ENCODE assay signal across 24 mouse cellular contexts in genomic region chr9:42260481-42260880, GRCm38 (mm10).
"Had no signal": no experiment of that assay in that cellular context is flagged by ENCODE, and none has a peak within 500 bp of the region (broad histone marks: within the 10 kb centered on the region; RNA-seq: fewer than 3 reads in every experiment).

No protein-coding gene starts in this region.

- H3K9me3 ChIP-seq: heart, embryonic 10.5 days; heart, embryonic 12.5 days; hindbrain, embryonic 10.5 days; hindbrain, embryonic 12.5 days; limb, embryonic 10.5 days; limb, embryonic 12.5 days; liver, embryonic 12.5 days had no signal

- H3K27me3 ChIP-seq: heart, embryonic 12.5 days; hindbrain, embryonic 12.5 days; limb, embryonic 12.5 days; liver, embryonic 12.5 days had no signal

- H3K4me3 ChIP-seq: gastrocnemius, adult 2 months; heart, embryonic 10.5 days; heart, embryonic 12.5 days; hindbrain, embryonic 10.5 days; hindbrain, embryonic 12.5 days; layer of hippocampus, adult 2 months; left cerebral cortex, adult 2 months; limb, embryonic 10.5 days; limb, embryonic 12.5 days; liver, embryonic 12.5 days had no signal

- ATAC-seq: hindbrain, embryonic 16.5 days; inflammation-experienced regulatory T-cells, adult 6 months; intestine, embryonic 16.5 days; liver, embryonic 12.5 days had no signal

- H3K4me2 ChIP-seq: heart, embryonic 12.5 days; hindbrain, embryonic 12.5 days; hindbrain, embryonic 14.5 days; limb, embryonic 12.5 days; liver, embryonic 12.5 days had no signal

- H3K9ac ChIP-seq: heart, embryonic 12.5 days; hindbrain, embryonic 12.5 days; hindbrain, embryonic 14.5 days; limb, embryonic 12.5 days; liver, embryonic 12.5 days had no signal

- H3K27ac ChIP-seq: gastrocnemius, adult 2 months; heart, embryonic 10.5 days; hindbrain, embryonic 10.5 days; hindbrain, embryonic 12.5 days; hindbrain, embryonic 14.5 days; layer of hippocampus, adult 2 months; left cerebral cortex, adult 2 months; limb, embryonic 10.5 days; limb, embryonic 12.5 days; liver, embryonic 12.5 days had no signal

- DNase-seq: gastrocnemius, adult 2 months; gastrocnemius, postnatal 10 days; gastrocnemius, postnatal 25 days; heart, adult 18-20 months; heart, postnatal 10 days; heart, postnatal 4 days; kidney, adult 18-20 months; kidney, adult 8-10 months; kidney, postnatal 10 days; kidney, postnatal 25 days; kidney, postnatal 4 days had no signal
